Mouse (Mus musculus) urinary bladder, adult 2 months (tissue): ENCODE measurements around the gene Lrrc52. TPM values are rescaled to one million over a fixed set of nuclear protein-coding genes. Genes with fewer than 3 reads are reported as not detected.

Experiments
- DNase-seq: peaks from one replicate; pipeline ENCODE4 v3.0.0; 2022; ENCODE audit warnings: low spot score
- polyA plus RNA-seq: library from polyadenylated mRNA; depleted of rRNA; stranded (reverse); fragments of >200 nt; gene quantifications from 2 replicates; pipeline ENCODE4 v1.2.3, GENCODE M21; 2012; rRNA removed

The Lrrc52 gene
- polyA plus RNA-seq, 1 experiment: 0.18 TPM

- DNase-seq: no peak
These were observed 30.2 kb downstream of the Lrrc52 start for GRCm38 (mm10) chr1:167436186-167436975.

GRCm38 (mm10) chr1:167434931-167435330 lies 31.6 kb downstream of the Lrrc52 start:
- no peak for DNase-seq

GRCm38 (mm10) chr1:167430976-167431676 lies 35.5 kb downstream of the Lrrc52 start:
- no peak for DNase-seq

GRCm38 (mm10) chr1:167426681-167427080 lies 39.9 kb downstream of the Lrrc52 start:
- no peak for DNase-seq

GRCm38 (mm10) chr1:167425572-167425971 lies 41.0 kb downstream of the Lrrc52 start:
- DNase-seq: no peak

GRCm38 (mm10) chr1:167422501-167423240 lies 43.9 kb downstream of the Lrrc52 start:
- DNase-seq: no peak

- peak; percentile 36 for DNase-seq
These were observed 51.7 kb downstream of the Lrrc52 start for GRCm38 (mm10) chr1:167414846-167415245.

GRCm38 (mm10) chr1:167411991-167412715 lies 54.4 kb downstream of the Lrrc52 start:
- no peak for DNase-seq

GRCm38 (mm10) chr1:167409601-167410000 lies 57.0 kb downstream of the Lrrc52 start:
- no peak for DNase-seq

GRCm38 (mm10) chr1:167405237-167405636 lies 61.3 kb downstream of the Lrrc52 start:
- no peak for DNase-seq

Other genes with a start within 250 kb of the Lrrc52 start
- gene Uck2, start 181.5 kb downstream of the Lrrc52 start, polyA plus RNA-seq: 12.0 and 19.0 TPM in 2 replicates
- gene Tmco1, start 158.4 kb downstream of the Lrrc52 start, polyA plus RNA-seq: 120 and 134 TPM in 2 replicates
- 35.7 and 38.3 TPM in 2 replicates for gene Aldh9a1, start 116.8 kb downstream of the Lrrc52 start, polyA plus RNA-seq
- gene Mgst3, start 72.9 kb downstream of the Lrrc52 start, polyA plus RNA-seq: 265 and 300 TPM in 2 replicates
- gene Rxrg, start 131.6 kb upstream of the Lrrc52 start, polyA plus RNA-seq: 2.1 and 3.0 TPM in 2 replicates
- gene Lmx1a, start 222.5 kb upstream of the Lrrc52 start, polyA plus RNA-seq: 0.03 and 0.06 TPM in 2 replicates